Mouse (Mus musculus): Measurements from ENCODE around the gene Taar3. TPM values are rescaled to one million over a fixed set of nuclear protein-coding genes. Genes with fewer than 3 reads are reported as not detected.

Taar3 gene
- polyA plus RNA-seq (2014; fragmentation: Illumina TruSeq; extraction: RNeasy Lipid Tissue Mini Kit (QIAGEN cat#74804); ENCODE audit: low read depth, low replicate concordance), result not detected

GRCm38 (mm10) chr10:23949508-23950005 is at the start of gene Taar3:
Taar3 (plus strand) TSS chr10:23949558.

DNA sequence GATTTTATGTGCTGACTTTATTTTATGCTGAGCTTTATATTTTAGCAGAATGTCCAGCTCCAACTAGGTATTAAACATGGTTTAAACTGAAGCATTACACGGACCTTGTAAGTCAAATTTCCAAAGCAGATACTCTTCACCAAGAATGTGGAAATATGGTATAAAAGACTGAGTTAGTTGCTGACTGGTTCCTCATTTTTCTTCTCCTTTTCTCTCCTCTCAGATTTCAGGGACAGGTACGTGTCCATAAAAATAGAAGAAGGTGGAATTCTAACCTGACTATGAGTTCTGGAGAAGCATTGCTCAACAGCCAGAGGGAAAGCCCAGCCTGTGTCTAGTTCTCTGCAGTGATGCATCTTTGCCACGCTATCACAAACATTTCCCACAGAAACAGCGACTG is 29.3 kb upstream of the Taar3 start, which contains the start of gene Taar1:
Gene Taar1 (plus strand): TSS at position 301 of the 400 bp plus-strand sequence.

DNA sequence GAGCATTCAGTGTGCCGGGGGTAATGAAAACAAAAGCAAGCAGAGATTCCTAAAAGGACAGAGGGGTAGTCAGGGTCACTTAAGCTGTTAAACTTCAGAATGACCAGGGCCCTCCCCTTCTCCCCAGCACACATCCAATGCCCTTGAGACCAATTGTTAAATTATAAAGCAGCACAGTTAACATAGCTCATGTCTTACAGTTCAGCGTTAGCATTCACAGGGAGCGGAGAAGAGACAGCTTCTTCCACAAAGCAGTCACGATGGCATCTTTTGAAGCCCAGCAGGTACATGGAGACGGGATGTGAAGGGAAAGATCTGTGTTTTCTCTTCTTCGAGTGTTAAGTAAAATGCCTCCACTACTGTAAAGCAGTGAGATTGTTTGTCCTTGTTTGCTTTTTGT is 11.0 kb upstream of the Taar3 start, which contains the start of gene Taar2:
Gene Taar2 (plus strand): TSS at position 261 of the 400 bp plus-strand sequence.

GRCm38 (mm10) chr10:23960444-23960915 is 11.1 kb downstream of the Taar3 start, which contains the start of gene Taar4:
Taar4 (plus strand) TSS chr10:23960494.

DNA sequence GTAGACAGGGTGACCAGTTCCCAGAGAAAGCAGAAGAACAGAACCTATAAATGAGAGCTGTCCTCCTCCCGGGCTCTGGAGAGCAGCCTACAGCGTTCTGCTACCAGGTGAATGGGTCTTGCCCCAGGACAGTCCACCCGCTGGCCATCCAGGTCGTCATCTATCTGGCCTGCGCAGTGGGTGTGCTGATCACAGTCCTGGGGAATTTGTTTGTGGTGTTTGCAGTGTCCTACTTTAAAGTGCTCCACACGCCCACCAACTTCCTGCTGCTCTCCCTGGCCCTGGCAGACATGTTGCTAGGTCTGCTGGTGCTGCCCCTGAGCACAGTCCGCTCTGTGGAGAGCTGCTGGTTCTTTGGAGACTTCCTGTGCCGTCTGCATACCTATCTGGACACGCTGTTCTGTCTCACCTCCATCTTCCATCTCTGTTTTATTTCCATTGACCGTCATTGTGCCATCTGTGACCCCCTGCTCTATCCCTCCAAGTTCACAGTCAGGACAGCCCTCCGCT is 21.4 kb downstream of the Taar3 start, which contains the start of gene Taar5:
Gene Taar5 (plus strand): TSS at position 51 of the 510 bp plus-strand sequence.

GRCm38 (mm10) chr10:23985546-23985945 is 36.2 kb downstream of the Taar3 start, which contains the start of gene Taar6:
Taar6 (minus strand) TSS chr10:23985646.

DNA sequence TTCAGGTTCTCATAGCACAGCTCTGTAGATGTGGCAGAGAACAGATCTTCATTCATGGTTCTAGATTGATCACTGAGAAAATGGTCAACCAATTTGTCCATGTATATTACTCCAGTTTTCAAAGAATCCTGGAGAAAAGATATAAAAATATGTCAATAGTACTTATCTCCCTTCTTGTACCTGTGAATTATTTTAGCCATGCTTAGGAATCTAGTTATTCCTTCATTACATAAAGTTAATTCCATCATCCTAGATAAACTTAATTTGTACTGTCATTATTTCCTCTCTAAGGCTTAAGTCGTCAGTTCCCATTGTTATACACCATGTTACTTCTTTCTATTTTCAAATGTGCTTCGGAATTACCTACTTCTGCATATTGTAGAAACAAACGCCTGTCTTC is 44.0 kb downstream of the Taar3 start, which contains the start of gene Taar7a:
Gene Taar7a (minus strand): TSS at position 101 of the 400 bp plus-strand sequence.

DNA sequence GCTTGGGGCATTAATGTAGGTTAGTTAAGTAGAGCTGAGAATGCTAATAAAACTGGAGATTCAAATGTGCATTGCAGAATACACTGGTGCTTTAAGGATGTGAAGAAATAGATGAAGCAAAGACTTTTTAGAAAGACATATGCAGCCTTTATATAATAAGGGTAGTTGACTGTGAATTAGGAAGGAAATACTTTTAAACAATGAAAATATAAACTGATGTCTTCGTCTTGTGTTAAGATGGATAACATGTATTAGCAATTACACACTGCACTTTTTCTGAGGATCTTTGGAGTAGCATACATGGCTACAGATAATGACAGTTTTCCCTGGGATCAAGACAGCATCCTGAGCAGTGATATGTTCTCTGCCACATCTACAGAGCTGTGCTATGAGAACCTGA is 50.3 kb downstream of the Taar3 start, which contains the start of gene Taar7b:
Gene Taar7b (plus strand): TSS at position 301 of the 400 bp plus-strand sequence.

Other genes with a start within 250 kb of the Taar3 start
- gene Rps12, start 162.3 kb upstream of the Taar3 start, polyA plus RNA-seq (2014; fragmentation: Illumina TruSeq; extraction: RNeasy Lipid Tissue Mini Kit (QIAGEN cat#74804); ENCODE audit: low read depth, low replicate concordance), result 775 TPM
- 15.1 TPM for gene Slc18b1, start 152.6 kb upstream of the Taar3 start, polyA plus RNA-seq (2014; fragmentation: Illumina TruSeq; extraction: RNeasy Lipid Tissue Mini Kit (QIAGEN cat#74804); ENCODE audit: low read depth, low replicate concordance)
- 0.34 TPM for gene Vnn3, start 98.1 kb upstream of the Taar3 start, polyA plus RNA-seq (2014; fragmentation: Illumina TruSeq; extraction: RNeasy Lipid Tissue Mini Kit (QIAGEN cat#74804); ENCODE audit: low read depth, low replicate concordance)
- 0.55 TPM for gene Vnn1, start 54.9 kb upstream of the Taar3 start, polyA plus RNA-seq (2014; fragmentation: Illumina TruSeq; extraction: RNeasy Lipid Tissue Mini Kit (QIAGEN cat#74804); ENCODE audit: low read depth, low replicate concordance)
- gene Taar1, start 29.2 kb upstream of the Taar3 start, polyA plus RNA-seq (2014; fragmentation: Illumina TruSeq; extraction: RNeasy Lipid Tissue Mini Kit (QIAGEN cat#74804); ENCODE audit: low read depth, low replicate concordance), result not detected
- not detected for gene Taar2, start 11.0 kb upstream of the Taar3 start, polyA plus RNA-seq (2014; fragmentation: Illumina TruSeq; extraction: RNeasy Lipid Tissue Mini Kit (QIAGEN cat#74804); ENCODE audit: low read depth, low replicate concordance)
- not detected for gene Taar4, start 10.9 kb downstream of the Taar3 start, polyA plus RNA-seq (2014; fragmentation: Illumina TruSeq; extraction: RNeasy Lipid Tissue Mini Kit (QIAGEN cat#74804); ENCODE audit: low read depth, low replicate concordance)
- gene Taar5, start 21.1 kb downstream of the Taar3 start, polyA plus RNA-seq (2014; fragmentation: Illumina TruSeq; extraction: RNeasy Lipid Tissue Mini Kit (QIAGEN cat#74804); ENCODE audit: low read depth, low replicate concordance), result not detected
- gene Taar6, start 36.1 kb downstream of the Taar3 start, polyA plus RNA-seq (2014; fragmentation: Illumina TruSeq; extraction: RNeasy Lipid Tissue Mini Kit (QIAGEN cat#74804); ENCODE audit: low read depth, low replicate concordance), result not detected
- gene Taar7a, start 43.9 kb downstream of the Taar3 start, polyA plus RNA-seq (2014; fragmentation: Illumina TruSeq; extraction: RNeasy Lipid Tissue Mini Kit (QIAGEN cat#74804); ENCODE audit: low read depth, low replicate concordance), result not detected
- not detected for gene Taar7b, start 50.4 kb downstream of the Taar3 start, polyA plus RNA-seq (2014; fragmentation: Illumina TruSeq; extraction: RNeasy Lipid Tissue Mini Kit (QIAGEN cat#74804); ENCODE audit: low read depth, low replicate concordance)
- gene Taar7d, start 77.7 kb downstream of the Taar3 start, polyA plus RNA-seq (2014; fragmentation: Illumina TruSeq; extraction: RNeasy Lipid Tissue Mini Kit (QIAGEN cat#74804); ENCODE audit: low read depth, low replicate concordance), result not detected
- not detected for gene Taar7e, start 88.1 kb downstream of the Taar3 start, polyA plus RNA-seq (2014; fragmentation: Illumina TruSeq; extraction: RNeasy Lipid Tissue Mini Kit (QIAGEN cat#74804); ENCODE audit: low read depth, low replicate concordance)
- not detected for gene Taar7f, start 100.0 kb downstream of the Taar3 start, polyA plus RNA-seq (2014; fragmentation: Illumina TruSeq; extraction: RNeasy Lipid Tissue Mini Kit (QIAGEN cat#74804); ENCODE audit: low read depth, low replicate concordance)
- not detected for gene Taar8a, start 126.9 kb downstream of the Taar3 start, polyA plus RNA-seq (2014; fragmentation: Illumina TruSeq; extraction: RNeasy Lipid Tissue Mini Kit (QIAGEN cat#74804); ENCODE audit: low read depth, low replicate concordance)
- not detected for gene Taar8b, start 142.7 kb downstream of the Taar3 start, polyA plus RNA-seq (2014; fragmentation: Illumina TruSeq; extraction: RNeasy Lipid Tissue Mini Kit (QIAGEN cat#74804); ENCODE audit: low read depth, low replicate concordance)
- not detected for gene Taar8c, start 152.4 kb downstream of the Taar3 start, polyA plus RNA-seq (2014; fragmentation: Illumina TruSeq; extraction: RNeasy Lipid Tissue Mini Kit (QIAGEN cat#74804); ENCODE audit: low read depth, low replicate concordance)
- not detected for gene Taar9, start 160.0 kb downstream of the Taar3 start, polyA plus RNA-seq (2014; fragmentation: Illumina TruSeq; extraction: RNeasy Lipid Tissue Mini Kit (QIAGEN cat#74804); ENCODE audit: low read depth, low replicate concordance)
- 47.7 TPM for gene Stx7, start 199.7 kb downstream of the Taar3 start, polyA plus RNA-seq (2014; fragmentation: Illumina TruSeq; extraction: RNeasy Lipid Tissue Mini Kit (QIAGEN cat#74804); ENCODE audit: low read depth, low replicate concordance)